Mouse (Mus musculus) heart, embryonic 14.5 days (tissue): ENCODE data around the gene Scn8a. TPM values are rescaled to one million over a fixed set of nuclear protein-coding genes. Genes with fewer than 3 reads are reported as not detected.

ENCODE experiments used
- ATAC-seq: fragments of 200-750 bp; cut with Nextera tagmentation; 2 replicates; pipeline ENCODE4 v1.8.0; 2017; ENCODE audit warnings: low read depth, moderate TSS enrichment; ENCODE audit not compliant: insufficient number of reproducible peaks, insufficient read depth, low FRiP score
- H3K27ac ChIP-seq, 2 experiments: fragments of 200-500 bp in 1 of 2; fragments of 300-500 bp in 1 of 2; sonication (generic) in 1 of 2; replicated peaks in 1 of 2; 2 replicates each; pipeline ENCODE4 v1.5.1; 2012 to 2014; ENCODE audit warnings: low read depth in 2 of 2, low read length in 2 of 2, control low read depth in 1 of 2, mild to moderate bottlenecking in 1 of 2, mixed read lengths in 1 of 2; ENCODE audit not compliant: control insufficient read depth in 1 of 2, insufficient read depth in 1 of 2
- H3K27me3 ChIP-seq: fragments of 300-500 bp; sonication (generic); 2 replicates; pipeline ENCODE4 v1.6.1; 2014; ENCODE audit warnings: mild to moderate bottlenecking, low read length, control low read depth; ENCODE audit not compliant: control insufficient read depth, insufficient read depth
- H3K36me3 ChIP-seq: fragments of 300-500 bp; sonication (generic); 2 replicates; pipeline ENCODE4 v1.6.1; 2014; ENCODE audit warnings: mild to moderate bottlenecking, control low read depth, low read length, mixed read lengths; ENCODE audit not compliant: control insufficient read depth, insufficient read depth
- H3K4me1 ChIP-seq, 2 experiments: fragments of 200-500 bp in 1 of 2; fragments of 300-500 bp in 1 of 2; sonication (generic) in 1 of 2; 2 replicates each; pipeline ENCODE4 v1.6.1; 2012 to 2014; ENCODE audit warnings: low read length in 2 of 2, control low read depth in 1 of 2, mixed read lengths in 1 of 2; ENCODE audit not compliant: control insufficient read depth in 2 of 2, insufficient read depth in 2 of 2
- H3K4me2 ChIP-seq: fragments of 300-500 bp; sonication (generic); 2 replicates; pipeline ENCODE4 v1.6.1; 2014; ENCODE audit warnings: mild to moderate bottlenecking, low read length
- H3K4me3 ChIP-seq, 2 experiments: fragments of 200-500 bp in 1 of 2; fragments of 300-500 bp in 1 of 2; sonication (generic) in 1 of 2; 2 replicates each; pipeline ENCODE4 v1.5.1; 2012 to 2014; ENCODE audit warnings: low read length in 2 of 2, mild to moderate bottlenecking in 2 of 2, control low read depth in 1 of 2, low read depth in 1 of 2, moderate library complexity in 1 of 2; ENCODE audit not compliant: control insufficient read depth in 1 of 2, insufficient read depth in 1 of 2
- H3K9ac ChIP-seq: fragments of 300-500 bp; sonication (generic); 2 replicates; pipeline ENCODE4 v1.6.1; 2014; ENCODE audit warnings: mild to moderate bottlenecking, low read length
- H3K9me3 ChIP-seq: fragments of 300-500 bp; sonication (generic); 2 replicates; pipeline ENCODE4 v1.6.1; 2016; ENCODE audit warnings: low read length, control low read depth; ENCODE audit not compliant: control insufficient read depth
- WGBS: fragments of 180-500 bp; shearing (Covaris S2); extraction: QIAGEN DNeasy Blood & Tissue Kit; methylation state at CpG from one replicate; pipeline ENCODE4 v1.1.7; 2014; 5-methylcytosine and 5-hydroxymethylcytosine counted together
- polyA plus RNA-seq: library from polyadenylated mRNA; unstranded; fragments of >200 nt; fragmentation: Nextera tagmentation; extraction: Ambion mirVana; gene quantifications from 2 replicates; pipeline ENCODE4 v1.2.1, GENCODE M21; 2014

The Scn8a gene
- polyA plus RNA-seq, 1 experiment from 2014 or later = 0.31 TPM

DNA sequence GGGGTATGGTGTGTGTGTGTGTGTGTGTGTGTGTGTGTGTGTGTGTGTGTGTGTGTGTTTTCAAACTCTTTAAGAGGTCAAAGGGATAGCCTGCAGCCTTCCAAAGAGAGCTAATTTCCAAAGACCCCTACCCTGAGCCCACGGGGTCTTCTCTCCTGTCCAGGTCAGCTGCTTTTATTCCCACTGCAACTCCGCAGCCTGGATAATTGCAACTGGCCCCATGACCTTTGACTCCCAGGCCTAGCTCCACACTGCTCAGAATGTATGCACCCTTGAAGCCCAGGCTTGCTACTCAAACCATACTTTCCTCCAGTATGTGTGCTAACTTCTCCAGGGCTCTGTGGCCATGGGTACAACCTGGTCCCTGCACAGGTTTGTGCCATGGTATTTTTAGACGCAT is 225.7 kb downstream of the Scn8a start:
- H3K4me3 ChIP-seq = no peak overlapping the region
- no peaks in the 10 kb centered on the region for H3K36me3 ChIP-seq
- WGBS = 90% methylated on average over 3 of the region's 3 CpGs
- no peak overlapping the region for H3K4me2 ChIP-seq
- H3K27ac ChIP-seq = no peak overlapping the region
- no peak for ATAC-seq
- peaks cover 14% of the 10 kb centered on the region for H3K27me3 ChIP-seq
- H3K9me3 ChIP-seq = no peaks in the 10 kb centered on the region
- no peak overlapping the region for H3K9ac ChIP-seq
- H3K4me1 ChIP-seq = peaks cover 8 to 17% of the 10 kb centered on the region in 2 experiments; a peak in 2 of 4 replicates

Other genes starting within 250 kb of the Scn8a start
- gene Smagp, start 232.9 kb upstream of the Scn8a start, polyA plus RNA-seq = 14.5 and 18.7 TPM in 2 replicates
- gene Bin2, start 200.3 kb upstream of the Scn8a start, polyA plus RNA-seq = 1.9 and 2.8 TPM in 2 replicates
- 1.1 and 2.0 TPM in 2 replicates for gene Cela1, start 181.9 kb upstream of the Scn8a start, polyA plus RNA-seq
- gene Galnt6, start 140.5 kb upstream of the Scn8a start, polyA plus RNA-seq = 0.08 and 0.12 TPM in 2 replicates
- gene Slc4a8, start 108.1 kb upstream of the Scn8a start, polyA plus RNA-seq = 0.27 and 0.76 TPM in 2 replicates
- gene Gm47841, start 177.5 kb downstream of the Scn8a start, polyA plus RNA-seq = not detected in 2 replicates
- gene Fignl2, start 208.7 kb downstream of the Scn8a start, polyA plus RNA-seq = 0.20 and 0.26 TPM in 2 replicates
- not detected in 2 replicates for gene Ankrd33, start 245.9 kb downstream of the Scn8a start, polyA plus RNA-seq